Mouse (Mus musculus) bone marrow, adult 2 months (tissue): ENCODE data around the gene Nbr1.

Experiments used
- CTCF ChIP-seq: fragments of 200-500 bp; IDR thresholded peaks from 2 replicates; pipeline ENCODE4 v1.5.1; 2011; ENCODE audit warnings: low read length, control low read depth; ENCODE audit not compliant: control insufficient read depth, insufficient read depth
- POLR2A ChIP-seq: fragments of 200-500 bp; IDR thresholded peaks from 2 replicates; pipeline ENCODE4 v1.6.1; 2011; ENCODE audit warnings: low read depth, mild to moderate bottlenecking, control low read depth, low read length, borderline replicate concordance; ENCODE audit not compliant: control insufficient read depth

- TF ChIP-seq POLR2A (no peak), CTCF (no peak)
Observed at GRCm38 (mm10) chr11:101526686-101527085, 25.3 kb upstream of the Nbr1 start.
